Mouse (Mus musculus) spleen, embryonic (tissue): ENCODE measurements around the gene Uck1.

Source experiments
- CTCF ChIA-PET: fragments of 350-600 bp; sonication (Branson Sonifier 250); formaldehyde crosslinking; loops from one replicate; lab custom pipeline; 2022; lab: Charles Lee

The Uck1 gene

GRCm38 (mm10) chr2:32218541-32219334 lies 41.2 kb downstream of the Uck1 start:
- CTCF ChIA-PET = interaction anchor here (0.6 kb wide), 2 partner anchors 88 to 194 kb away, joined by 3 to 11 read pairs; no protein-coding TSS in a partner anchor

GRCm38 (mm10) chr2:32218113-32218512 lies 41.8 kb downstream of the Uck1 start:
- CTCF ChIA-PET = interaction anchor here (0.6 to 0.7 kb wide), 3 partner anchors 84 to 90 kb away, joined by 3 to 11 read pairs (median 5); no protein-coding TSS in a partner anchor

- CTCF ChIA-PET = interaction anchor here (0.6 to 0.7 kb wide), 3 partner anchors 83 to 90 kb away, joined by 3 to 11 read pairs (median 5); no protein-coding TSS in a partner anchor
These were observed 42.3 kb downstream of the Uck1 start for GRCm38 (mm10) chr2:32217656-32218055.

- CTCF ChIA-PET = no interaction called here
These were observed 43.5 kb downstream of the Uck1 start for GRCm38 (mm10) chr2:32216506-32216905.

- CTCF ChIA-PET = no interaction called here
These were observed 44.4 kb downstream of the Uck1 start for GRCm38 (mm10) chr2:32215576-32215975.

- CTCF ChIA-PET = no interaction called here
These were observed 47.0 kb downstream of the Uck1 start for GRCm38 (mm10) chr2:32213000-32213399.

- CTCF ChIA-PET = no interaction called here
These were observed 48.3 kb downstream of the Uck1 start for GRCm38 (mm10) chr2:32211689-32212088.

GRCm38 (mm10) chr2:32207682-32208081 lies 52.3 kb downstream of the Uck1 start:
- CTCF ChIA-PET = interaction anchor here (0.7 kb wide), 1 partner anchor 17 kb away, joined by 4 read pairs; no protein-coding TSS in a partner anchor
